Mouse (Mus musculus): ENCODE results near the gene Mtif2.

The Mtif2 gene

GRCm38 (mm10) chr11:29549425-29549778 lies 23.2 kb downstream of the Mtif2 start:
- in situ Hi-C loops (cut with MseI, MboI): no loop called here

DNA sequence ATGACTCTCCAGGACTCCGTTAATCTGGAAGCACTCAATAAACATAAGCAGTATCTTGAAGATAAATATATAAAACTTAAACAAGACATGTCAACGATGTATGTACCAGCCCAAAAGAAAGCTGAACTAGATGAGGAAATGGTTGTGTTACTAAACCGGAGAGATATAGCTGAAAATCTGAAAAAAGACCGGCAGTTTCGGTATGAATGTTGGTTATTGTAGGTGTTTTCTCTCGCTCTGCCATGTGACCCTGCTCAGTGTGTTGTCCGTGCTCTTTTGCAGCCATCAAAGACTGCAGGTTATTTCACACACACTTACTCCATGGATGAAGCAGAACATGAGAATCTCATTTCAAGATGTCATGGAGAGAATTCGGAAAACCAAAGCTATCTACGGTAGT lies 34.2 kb downstream of the Mtif2 start:
- in situ Hi-C loops (cut with MseI, MboI): loop anchor here in 1 of 2 experiments (25.0 kb wide), 1 partner anchor 127 kb away; the partner anchor contains the start of gene Rtn4

- in situ Hi-C loops (cut with MseI, MboI): loop anchor here in 1 of 2 experiments (25.0 kb wide), 1 partner anchor 126 kb away; the partner anchor contains the start of gene Rtn4
Observed at GRCm38 (mm10) chr11:29560990-29561389, 34.8 kb downstream of the Mtif2 start.

DNA sequence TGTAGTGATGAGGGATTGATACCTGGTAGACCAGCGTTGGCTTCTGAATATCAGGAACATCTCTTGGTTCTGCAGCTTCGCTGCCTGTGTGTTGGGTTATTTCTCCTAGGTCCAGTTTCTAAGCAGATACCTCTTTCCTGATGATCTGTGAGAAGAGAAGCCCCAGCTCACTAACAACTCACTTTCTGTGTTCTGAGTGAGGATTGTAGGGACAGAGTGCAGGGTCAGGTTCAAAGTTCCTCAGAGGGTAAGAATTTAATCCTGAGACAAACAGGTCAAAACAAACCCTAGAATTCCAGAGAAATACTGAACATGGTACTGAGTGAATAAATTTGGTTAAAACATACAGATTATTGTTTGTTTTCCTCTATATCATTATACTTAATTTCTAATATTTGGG lies 37.2 kb downstream of the Mtif2 start:
- in situ Hi-C loops (cut with MseI, MboI): loop anchor here in 1 of 2 experiments (25.0 kb wide), 1 partner anchor 124 kb away; the partner anchor contains the start of gene Rtn4

DNA sequence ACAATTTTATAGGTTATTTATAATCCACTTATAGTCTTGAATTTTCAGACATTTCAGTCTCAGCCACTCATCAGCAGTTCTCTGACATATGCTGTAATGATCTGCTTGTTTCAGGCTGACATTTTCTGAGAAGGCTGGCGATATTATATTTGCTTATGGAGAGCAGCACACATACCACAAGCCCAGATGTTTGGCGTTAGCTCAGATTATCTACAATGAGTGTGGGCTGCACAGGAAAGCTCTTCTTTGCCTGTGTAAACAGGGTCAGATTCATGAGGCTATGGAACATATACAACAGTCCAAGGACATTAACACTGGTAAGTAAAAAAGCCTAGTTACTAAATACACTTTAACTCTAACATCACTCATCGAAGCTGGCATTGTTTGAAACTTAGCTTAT lies 45.3 kb downstream of the Mtif2 start:
- in situ Hi-C loops (cut with MseI, MboI): loop anchor here (10.0 to 25.0 kb wide), 2 partner anchors 116 to 123 kb away; partner anchors contain the start of gene Rtn4 (in 2 of the 2)

- in situ Hi-C loops (cut with MseI, MboI): loop anchor here (10.0 to 25.0 kb wide), 2 partner anchors 115 to 122 kb away; partner anchors contain the start of gene Rtn4 (in 2 of the 2)
Observed at GRCm38 (mm10) chr11:29572656-29573055, 46.4 kb downstream of the Mtif2 start.

DNA sequence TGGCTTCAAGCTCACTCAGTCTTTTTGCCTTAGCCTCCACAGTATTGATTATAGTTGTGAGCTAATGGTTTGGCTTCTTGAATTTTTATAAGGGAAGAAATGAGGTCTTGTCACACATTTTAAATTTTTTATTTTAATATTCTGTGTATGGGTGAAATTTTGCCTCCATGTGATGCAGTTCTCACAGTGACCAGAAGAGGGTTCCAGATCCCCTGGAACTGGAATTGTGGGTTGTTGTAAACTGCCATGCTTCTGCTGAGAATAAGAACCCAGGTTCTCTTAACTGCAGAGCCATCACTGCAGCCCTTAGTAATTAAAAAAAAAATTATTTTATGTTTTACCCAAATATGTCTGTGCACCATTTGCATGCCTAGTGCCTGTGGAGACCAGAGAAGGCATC lies 53.4 kb downstream of the Mtif2 start:
- in situ Hi-C loops (cut with MseI, MboI): loop anchor here in 1 of 2 experiments (10.0 kb wide), 1 partner anchor 115 kb away; the partner anchor contains the start of gene Rtn4

Measured in mouse trophoblast stem cell (cell line).